Mouse (Mus musculus) bone marrow macrophage, adult 2 months (primary cell): ENCODE data around the gene Eda2r.

Experiments
- CTCF ChIP-seq: IDR thresholded peaks from 2 replicates; pipeline ENCODE4 v1.5.1; 2012; ENCODE audit warnings: low read depth, mild to moderate bottlenecking, low read length, moderate library complexity
- POLR2A ChIP-seq: IDR thresholded peaks from 2 replicates; pipeline ENCODE4 v1.6.1; 2012; ENCODE audit warnings: mild to moderate bottlenecking, low read depth, low read length, borderline replicate concordance

- TF ChIP-seq CTCF: no peak
- no peak for TF ChIP-seq POLR2A
These were observed at the start of gene Eda2r for GRCm38 (mm10) chrX:97377065-97377421.
